Mouse (Mus musculus) embryonic facial prominence, embryonic 10.5 days (tissue): ENCODE measurements around the gene 1110008P14Rik. TPM values are rescaled to one million over a fixed set of nuclear protein-coding genes. Genes with fewer than 3 reads are reported as not detected.

ENCODE experiments used
- DNase-seq: peaks from one replicate; pipeline ENCODE4 v3.0.0-alpha.2; 2017; ENCODE audit warnings: low spot score
- H3K27ac ChIP-seq: fragments of 300-500 bp; sonication (generic); replicated peaks from 2 replicates; pipeline ENCODE4 v1.5.1; 2016; ENCODE audit warnings: mild to moderate bottlenecking
- H3K27me3 ChIP-seq: fragments of 300-500 bp; sonication (generic); replicated peaks from 2 replicates; pipeline ENCODE4 v1.6.1; 2016; ENCODE audit warnings: low read depth, mild to moderate bottlenecking; ENCODE audit not compliant: poor library complexity, severe bottlenecking
- H3K36me3 ChIP-seq: fragments of 300-500 bp; sonication (generic); replicated peaks from 2 replicates; pipeline ENCODE4 v1.6.1; 2016; ENCODE audit warnings: mild to moderate bottlenecking, moderate library complexity
- H3K4me1 ChIP-seq: fragments of 300-500 bp; sonication (generic); 2 replicates; pipeline ENCODE4 v1.6.1; 2016
- H3K4me3 ChIP-seq: fragments of 300-500 bp; sonication (generic); 2 replicates; pipeline ENCODE4 v1.5.1; 2016; ENCODE audit warnings: mild to moderate bottlenecking, moderate library complexity
- H3K9me3 ChIP-seq: fragments of 300-500 bp; sonication (generic); 2 replicates; pipeline ENCODE4 v1.6.1; 2016; ENCODE audit warnings: mild to moderate bottlenecking
- WGBS: fragments of 180-500 bp; shearing (Covaris S2); methylation state at CpG from one replicate; pipeline ENCODE4 v1.1.7; 2016; 5-methylcytosine and 5-hydroxymethylcytosine counted together
- polyA plus RNA-seq: library from polyadenylated mRNA; unstranded; fragments of >200 nt; fragmentation: Nextera tagmentation; extraction: Ambion mirVana; gene quantifications from 2 replicates; pipeline ENCODE4 v1.2.1, GENCODE M21; 2016

Gene 1110008P14Rik
- polyA plus RNA-seq: 35.0 and 39.3 TPM in 2 replicates

DNA sequence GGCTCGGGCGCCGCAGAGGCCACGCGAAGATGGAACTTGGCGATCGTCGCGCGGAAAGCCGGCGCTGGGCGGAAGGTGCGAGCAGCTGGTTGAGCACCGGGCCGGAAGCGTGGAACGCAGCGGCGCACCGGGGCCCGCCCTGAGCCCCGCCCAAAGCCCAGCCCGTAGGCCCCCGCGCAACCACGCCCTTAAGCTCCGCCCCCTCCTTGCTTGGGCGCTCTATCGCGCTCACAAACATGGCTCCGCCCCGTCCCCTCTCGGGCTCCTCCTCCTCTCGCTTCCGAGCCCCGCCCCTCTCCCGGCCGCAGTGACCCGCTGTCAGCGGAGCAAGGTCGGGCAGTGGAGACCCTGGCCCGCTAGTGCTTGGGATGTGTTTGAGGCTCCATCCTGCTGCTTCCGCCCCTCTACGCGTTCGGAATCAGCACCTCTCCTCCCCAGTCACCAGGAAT lies at the start of gene 1110008P14Rik:
Gene 1110008P14Rik, minus strand, starts transcription at position 164 of the 449 bp plus-strand sequence.
- under 1% methylated on average over 47 of the region's 47 CpGs for WGBS
- DNase-seq: peak; percentile 95
- H3K4me1 ChIP-seq: peaks cover 25% of the 10 kb centered on the region

DNA sequence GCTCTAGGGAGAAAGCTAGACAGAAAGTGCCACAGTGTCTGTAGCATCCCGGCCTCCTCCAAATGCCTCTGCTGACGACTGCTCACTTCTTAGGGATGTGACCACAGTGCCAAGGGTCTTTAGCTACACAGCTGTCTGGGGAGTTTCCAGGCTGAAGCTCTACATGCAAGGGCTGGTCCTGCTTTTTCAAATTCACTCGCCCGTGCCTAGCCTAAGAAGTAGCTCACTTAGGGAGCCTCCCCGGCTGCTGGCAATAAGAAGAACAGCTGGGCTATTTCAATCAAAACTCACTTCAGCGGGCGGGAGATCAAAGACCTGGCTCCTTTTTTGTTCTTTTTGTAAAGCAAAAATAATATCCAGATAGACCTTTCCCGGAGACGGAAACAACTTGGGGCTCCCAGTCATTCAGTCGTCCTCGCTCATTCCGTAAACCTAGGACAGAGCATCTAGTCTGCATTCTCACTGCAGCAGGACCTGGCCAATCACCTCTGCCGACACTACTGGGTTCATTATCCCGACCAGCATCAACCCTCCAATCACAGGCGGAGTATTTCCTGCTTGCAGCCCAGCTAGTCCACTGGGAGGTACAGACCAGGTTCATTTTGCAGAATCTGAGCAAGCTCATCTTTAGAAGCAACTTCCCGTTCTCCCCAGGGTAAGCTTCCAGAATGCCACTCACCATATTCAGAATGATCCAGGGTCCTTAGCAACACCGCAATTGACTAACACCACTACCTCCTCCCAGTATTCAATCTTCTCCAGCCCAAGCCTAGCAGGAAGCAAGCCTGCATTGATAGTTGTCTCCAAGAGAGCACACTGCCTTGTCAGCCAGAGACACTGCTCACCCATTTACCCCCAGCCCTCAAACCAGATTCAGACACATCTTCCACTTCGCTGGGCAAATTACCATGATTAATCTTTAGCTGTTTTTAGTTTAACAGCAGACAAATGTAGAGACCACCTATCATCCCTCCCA lies 49.3 kb upstream of the 1110008P14Rik start:
- Histone ChIP-seq H3K27me3 (no peaks in the 10 kb centered on the region), H3K27ac (peak overlapping the region; percentile 85), H3K36me3 (peaks cover 15% of the 10 kb centered on the region), H3K9me3 (no peaks in the 10 kb centered on the region), H3K4me3 (peak overlapping the region; percentile 64), H3K4me1 (peaks cover 46% of the 10 kb centered on the region)
- peak; percentile 93 for DNase-seq
- 10% methylated on average over 18 of the region's 18 CpGs for WGBS

More for the DNA sequence above, at the start of gene 1110008P14Rik:
- peak within 1 kb of the TSS; percentile 42 for H3K27ac ChIP-seq
- H3K9me3 ChIP-seq: no peaks in the 10 kb centered on the region
- H3K36me3 ChIP-seq: peaks cover 32% of the 10 kb centered on the region
- H3K4me3 ChIP-seq: peak within 1 kb of the TSS; percentile 71
- H3K27me3 ChIP-seq: peaks cover 43% of the 10 kb centered on the region

DNA sequence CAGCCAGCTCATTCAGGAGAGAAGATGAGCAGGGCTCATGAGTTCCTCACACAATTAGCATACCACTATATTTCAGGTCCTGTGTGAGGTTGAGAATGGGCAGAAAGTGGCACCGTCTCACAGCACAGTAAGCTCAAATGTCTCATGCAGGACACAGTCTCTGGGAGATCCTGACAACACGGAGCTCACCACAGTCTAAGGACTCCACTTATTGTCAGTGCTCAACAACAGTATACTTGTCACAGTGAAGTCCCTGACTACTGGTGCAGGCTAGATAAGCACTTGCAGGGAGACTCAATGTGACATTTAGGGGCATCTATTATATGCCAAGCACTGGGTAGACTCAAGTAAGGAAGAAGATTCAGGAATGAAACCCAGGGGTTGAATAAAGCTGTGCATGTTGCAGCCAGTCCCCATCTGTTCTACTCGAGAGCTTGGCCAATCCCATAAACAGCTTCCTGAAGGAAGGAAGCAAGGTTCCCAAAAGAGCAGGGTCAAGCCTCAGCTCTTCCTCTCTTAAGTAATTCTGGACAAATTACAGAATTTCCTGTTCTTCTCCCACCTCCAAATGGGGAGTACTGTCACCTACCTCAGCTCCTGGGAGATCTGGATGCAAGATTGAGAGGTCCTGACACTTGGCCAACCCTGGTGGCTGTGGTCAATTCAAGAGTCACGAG lies 47.6 kb upstream of the 1110008P14Rik start:
- Histone ChIP-seq H3K4me3 (peak overlapping the region; percentile 64; the same call in 1 of the 2 replicates), H3K4me1 (peaks cover 62% of the 10 kb centered on the region), H3K27me3 (no peaks in the 10 kb centered on the region), H3K36me3 (peaks cover 15% of the 10 kb centered on the region), H3K9me3 (no peaks in the 10 kb centered on the region), H3K27ac (0 out of 2 replicates have a peak overlapping the region, but pooled peaks have one; percentile 21)
- DNase-seq: no peak
- 82% methylated on average over 4 of the region's 4 CpGs for WGBS

DNA sequence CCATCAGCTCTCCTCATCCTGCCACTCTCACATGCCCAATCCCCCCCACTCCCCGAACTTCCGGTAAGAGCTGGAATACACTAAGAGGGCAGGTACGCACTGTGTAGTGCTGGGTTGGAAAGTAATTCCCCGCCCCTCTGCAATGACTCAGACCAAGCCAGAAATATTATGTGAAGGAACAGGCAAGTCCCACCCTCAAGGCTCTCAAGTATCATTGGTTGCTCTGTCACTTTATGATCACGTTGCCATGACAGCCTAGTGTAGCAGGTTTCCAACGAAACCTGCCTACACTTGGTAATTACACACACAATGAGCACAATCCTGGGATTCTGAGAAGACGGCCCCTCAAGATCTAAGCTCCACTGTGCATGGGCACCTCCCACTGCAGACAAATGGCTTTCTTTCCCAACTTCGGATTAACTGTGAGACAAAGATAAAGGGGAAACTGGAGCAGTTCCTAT lies 46.6 kb upstream of the 1110008P14Rik start:
- WGBS: 74% methylated on average over 8 of the region's 8 CpGs
- peaks cover 15% of the 10 kb centered on the region for H3K36me3 ChIP-seq
- H3K9me3 ChIP-seq: no peaks in the 10 kb centered on the region
- peak overlapping the region; percentile 21; the same call in 1 of the 2 replicates for H3K27ac ChIP-seq
- no peaks in the 10 kb centered on the region for H3K27me3 ChIP-seq
- H3K4me3 ChIP-seq: peak overlapping the region; percentile 31; the same call in 1 of the 2 replicates
- peaks cover 73% of the 10 kb centered on the region for H3K4me1 ChIP-seq
- no peak for DNase-seq

- H3K36me3 ChIP-seq: peaks cover 15% of the 10 kb centered on the region
- no peaks in the 10 kb centered on the region for H3K27me3 ChIP-seq
- 79% methylated on average over 5 of the region's 5 CpGs for WGBS
- H3K4me1 ChIP-seq: peaks cover 78% of the 10 kb centered on the region
- DNase-seq: no peak
- no peaks in the 10 kb centered on the region for H3K9me3 ChIP-seq
- no peak overlapping the region; the same call in 1 of the 2 replicates for H3K4me3 ChIP-seq
- no peak overlapping the region for H3K27ac ChIP-seq
These were observed 46.0 kb upstream of the 1110008P14Rik start for GRCm38 (mm10) chr2:32427720-32428119.

- Histone ChIP-seq H3K27ac (no peak overlapping the region), H3K36me3 (peaks cover 17% of the 10 kb centered on the region), H3K4me1 (peaks cover 78% of the 10 kb centered on the region), H3K27me3 (no peaks in the 10 kb centered on the region), H3K4me3 (no peak overlapping the region), H3K9me3 (no peaks in the 10 kb centered on the region)
- no peak for DNase-seq
- WGBS: 95% methylated on average over 1 of the region's 1 CpGs
These were observed 44.4 kb upstream of the 1110008P14Rik start for GRCm38 (mm10) chr2:32426141-32426540.

GRCm38 (mm10) chr2:32425568-32425967 lies 43.8 kb upstream of the 1110008P14Rik start:
- DNase-seq: no peak
- Histone ChIP-seq H3K4me1 (peaks cover 73% of the 10 kb centered on the region), H3K4me3 (no peak overlapping the region), H3K27me3 (no peaks in the 10 kb centered on the region), H3K27ac (no peak overlapping the region; the same call in 1 of the 2 replicates), H3K9me3 (no peaks in the 10 kb centered on the region), H3K36me3 (peaks cover 23% of the 10 kb centered on the region)
- WGBS: 80% methylated on average over 5 of the region's 5 CpGs

DNA sequence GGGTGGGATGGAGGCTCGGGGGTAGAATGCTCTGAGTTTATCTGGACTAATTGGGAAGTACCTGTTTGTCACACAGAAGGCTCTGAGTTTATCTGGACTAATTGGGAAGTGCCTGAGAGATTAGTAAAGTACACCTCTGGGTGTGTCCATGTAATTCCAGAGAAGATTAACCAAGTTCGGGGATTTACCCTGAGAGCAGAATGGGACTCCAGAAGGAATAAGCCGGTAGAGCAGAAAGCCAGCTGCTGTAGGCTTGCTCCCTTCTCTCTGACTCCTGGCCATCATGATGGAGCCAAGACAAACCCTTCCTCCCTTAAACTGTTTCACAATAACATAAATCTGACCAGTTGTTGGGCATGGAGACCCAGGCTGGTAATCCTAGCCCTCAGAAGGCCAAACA lies 43.1 kb upstream of the 1110008P14Rik start:
- no peaks in the 10 kb centered on the region for H3K27me3 ChIP-seq
- 50% methylated on average over 3 of the region's 3 CpGs for WGBS
- H3K27ac ChIP-seq: peak overlapping the region; percentile 74
- H3K36me3 ChIP-seq: peaks cover 30% of the 10 kb centered on the region
- no peak for DNase-seq
- H3K4me3 ChIP-seq: peak overlapping the region; percentile 60; the same call in 1 of the 2 replicates
- H3K4me1 ChIP-seq: peaks cover 68% of the 10 kb centered on the region
- H3K9me3 ChIP-seq: no peaks in the 10 kb centered on the region

- Histone ChIP-seq H3K36me3 (peaks cover 41% of the 10 kb centered on the region), H3K4me3 (peak overlapping the region; percentile 60), H3K27me3 (no peaks in the 10 kb centered on the region), H3K4me1 (peaks cover 68% of the 10 kb centered on the region), H3K27ac (peak overlapping the region; percentile 76), H3K9me3 (no peaks in the 10 kb centered on the region)
- DNase-seq: peak; percentile 79
- WGBS: 2% methylated on average over 14 of the region's 14 CpGs
These were observed 42.0 kb upstream of the 1110008P14Rik start for GRCm38 (mm10) chr2:32423481-32424331.

DNA sequence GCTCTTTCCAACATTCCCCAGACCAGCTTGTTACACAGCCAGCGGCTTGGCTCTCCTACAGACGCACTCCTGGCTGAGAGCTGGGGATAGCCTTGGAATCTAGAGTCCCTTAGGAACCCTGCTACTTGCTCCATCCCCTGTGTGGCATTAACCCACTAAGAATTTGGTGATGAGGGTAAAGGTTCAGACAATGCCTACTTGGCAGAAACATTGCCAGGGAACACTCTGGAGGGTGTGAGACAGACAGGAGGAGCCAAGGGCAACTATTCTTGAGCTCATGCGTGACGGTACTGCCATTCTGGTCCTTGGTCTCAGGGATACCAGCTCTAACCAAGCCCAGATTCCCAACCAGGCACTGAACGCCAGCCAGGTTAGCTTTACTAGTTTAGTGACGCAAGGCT lies 40.1 kb upstream of the 1110008P14Rik start:
- peaks cover 67% of the 10 kb centered on the region for H3K4me1 ChIP-seq
- H3K9me3 ChIP-seq: no peaks in the 10 kb centered on the region
- no peak overlapping the region for H3K27ac ChIP-seq
- 95% methylated on average over 6 of the region's 6 CpGs for WGBS
- no peak for DNase-seq
- peaks cover 54% of the 10 kb centered on the region for H3K36me3 ChIP-seq
- H3K27me3 ChIP-seq: no peaks in the 10 kb centered on the region
- no peak overlapping the region for H3K4me3 ChIP-seq

DNA sequence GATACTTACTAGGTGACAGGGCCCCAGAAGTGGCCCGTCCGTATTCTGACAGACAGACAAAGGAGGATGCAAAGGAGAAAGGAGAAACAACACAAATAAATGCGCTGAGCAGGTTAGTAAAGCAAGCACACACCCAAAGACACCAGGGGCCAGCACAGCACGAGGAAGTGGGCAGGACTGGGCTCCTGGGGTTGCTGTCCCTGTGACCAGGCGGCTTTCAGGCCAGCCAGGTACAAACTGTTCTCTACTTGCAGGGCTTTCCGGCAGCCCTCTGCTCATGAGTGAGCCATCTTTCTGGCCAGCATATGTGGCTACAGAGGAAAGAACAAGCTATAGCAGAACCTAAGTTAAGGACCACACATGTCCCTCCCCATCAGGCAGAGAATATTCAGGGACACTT lies 38.9 kb upstream of the 1110008P14Rik start:
- no peak overlapping the region for H3K27ac ChIP-seq
- WGBS: 79% methylated on average over 6 of the region's 6 CpGs
- no peak for DNase-seq
- H3K36me3 ChIP-seq: peaks cover 57% of the 10 kb centered on the region
- no peaks in the 10 kb centered on the region for H3K9me3 ChIP-seq
- H3K4me3 ChIP-seq: no peak overlapping the region
- H3K27me3 ChIP-seq: no peaks in the 10 kb centered on the region
- peaks cover 70% of the 10 kb centered on the region for H3K4me1 ChIP-seq
